Mouse (Mus musculus) large intestine, adult 2 months (tissue): ENCODE data around the gene Cacna1e. TPM values are rescaled to one million over a fixed set of nuclear protein-coding genes. Genes with fewer than 3 reads are reported as not detected.

Source experiments
- DNase-seq: peaks from one replicate; pipeline ENCODE4 v3.0.0-alpha.2; 2012; ENCODE audit warnings: low read depth, low spot score
- WGBS: fragments of 180-500 bp; shearing (Covaris S2); methylation state at CpG from one replicate; pipeline ENCODE4 v1.1.7; 2018; 5-methylcytosine and 5-hydroxymethylcytosine counted together
- polyA plus RNA-seq: library from polyadenylated mRNA; depleted of rRNA; stranded (reverse); fragments of >200 nt; gene quantifications from 2 replicates; pipeline ENCODE4 v1.2.3, GENCODE M21; 2012

Gene Cacna1e
- polyA plus RNA-seq, 1 experiment: 0.82 TPM

GRCm38 (mm10) chr1:154663721-154664120 is 220.6 kb downstream of the Cacna1e start:
- no peak for DNase-seq

DNA sequence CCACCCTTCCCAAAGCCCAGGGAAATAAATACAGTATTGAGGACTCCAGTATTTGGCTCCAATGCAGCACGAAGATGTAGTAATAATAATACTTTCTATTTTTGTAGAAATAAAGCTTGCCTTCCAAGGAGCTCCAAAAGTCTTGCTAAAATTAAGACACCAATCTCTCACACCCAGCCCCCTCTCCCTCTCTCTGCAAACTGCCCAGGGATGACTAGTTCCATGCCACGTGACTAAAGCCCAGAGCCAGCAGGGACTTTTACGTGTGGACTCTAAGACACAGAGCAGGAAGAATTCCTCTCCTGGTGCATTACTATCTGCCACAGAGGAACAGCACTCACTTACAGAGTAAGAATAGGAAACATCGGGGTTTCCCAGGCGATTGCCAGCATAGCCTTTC is 222.3 kb downstream of the Cacna1e start:
- no peak for DNase-seq
- WGBS: 65% methylated on average over 5 of the region's 5 CpGs

- no peak for DNase-seq
- WGBS: 65% methylated on average over 7 of the region's 7 CpGs
These were observed 223.0 kb downstream of the Cacna1e start for GRCm38 (mm10) chr1:154661221-154661864.

DNA sequence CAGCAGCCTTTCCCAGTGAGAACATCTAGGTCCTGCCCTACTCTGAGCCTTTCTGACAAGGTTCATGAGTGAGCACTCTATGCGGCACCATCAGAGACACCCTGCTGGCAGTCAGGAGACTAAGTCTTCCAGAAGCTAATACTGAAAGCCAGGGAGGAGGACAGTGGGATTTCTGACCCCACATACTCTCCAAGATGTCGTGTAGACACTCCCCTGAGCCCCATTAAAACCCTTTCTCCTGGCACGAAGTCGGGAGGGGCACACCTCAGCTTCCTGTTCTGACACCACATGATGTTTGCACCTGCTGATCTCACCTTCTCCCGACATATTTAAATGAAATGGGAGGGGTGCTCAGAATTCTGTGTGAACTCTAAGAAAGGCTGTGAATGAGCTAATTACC is 226.9 kb downstream of the Cacna1e start:
- no peak for DNase-seq
- WGBS: 30% methylated on average over 5 of the region's 5 CpGs

DNA sequence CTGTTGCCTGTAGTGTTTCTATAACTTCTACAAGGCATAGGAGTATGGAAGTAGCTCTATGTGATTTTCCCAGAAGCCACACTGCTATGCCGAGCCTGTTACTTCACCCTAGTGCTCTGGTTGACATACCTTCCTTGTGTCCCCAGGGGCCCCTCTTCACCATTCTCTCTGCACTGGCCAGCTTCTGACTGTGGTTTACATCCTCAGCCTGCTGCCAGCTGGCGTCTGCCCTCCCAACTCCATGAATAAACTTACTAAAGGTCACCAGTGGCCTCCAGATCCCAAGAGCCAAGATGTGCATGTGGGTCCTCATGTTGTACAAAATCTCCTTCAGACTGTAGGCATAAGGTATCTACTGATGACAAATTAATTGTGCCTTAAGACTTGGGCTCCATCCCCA is 230.3 kb downstream of the Cacna1e start:
- no peak for DNase-seq

GRCm38 (mm10) chr1:154646156-154646950 is 237.9 kb downstream of the Cacna1e start:
- 91% methylated on average over 6 of the region's 6 CpGs for WGBS
- DNase-seq: no peak

More for the DNA sequence above, 230.3 kb downstream of the Cacna1e start:
- 63% methylated on average over 2 of the region's 2 CpGs for WGBS

GRCm38 (mm10) chr1:154637821-154638220 is 246.5 kb downstream of the Cacna1e start:
- WGBS: 73% methylated on average over 4 of the region's 4 CpGs
- DNase-seq: no peak

DNA sequence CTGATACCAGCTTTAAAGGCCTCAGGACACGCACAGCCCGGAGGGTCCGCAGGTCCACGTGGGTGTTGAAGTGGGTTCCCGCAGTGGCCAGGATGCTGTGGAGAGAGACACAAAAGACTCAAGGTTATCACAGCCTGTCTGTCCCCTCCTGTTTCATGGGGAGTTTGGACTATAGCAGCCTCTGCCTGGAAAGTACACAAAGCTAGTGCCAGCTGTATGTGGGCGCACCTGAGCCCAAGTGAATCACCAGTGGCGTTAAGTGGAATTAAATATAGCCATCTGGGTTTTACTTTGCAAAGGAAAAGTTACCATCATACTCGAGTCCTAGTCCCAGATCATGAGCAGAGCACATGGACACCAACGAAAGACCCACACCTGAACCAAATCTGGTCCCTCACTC is 248.5 kb downstream of the Cacna1e start:
- WGBS: 70% methylated on average over 9 of the region's 9 CpGs
- DNase-seq: no peak

- WGBS: 57% methylated on average over 2 of the region's 2 CpGs
- no peak for DNase-seq
These were observed 251.4 kb downstream of the Cacna1e start for GRCm38 (mm10) chr1:154632886-154633285.

DNA sequence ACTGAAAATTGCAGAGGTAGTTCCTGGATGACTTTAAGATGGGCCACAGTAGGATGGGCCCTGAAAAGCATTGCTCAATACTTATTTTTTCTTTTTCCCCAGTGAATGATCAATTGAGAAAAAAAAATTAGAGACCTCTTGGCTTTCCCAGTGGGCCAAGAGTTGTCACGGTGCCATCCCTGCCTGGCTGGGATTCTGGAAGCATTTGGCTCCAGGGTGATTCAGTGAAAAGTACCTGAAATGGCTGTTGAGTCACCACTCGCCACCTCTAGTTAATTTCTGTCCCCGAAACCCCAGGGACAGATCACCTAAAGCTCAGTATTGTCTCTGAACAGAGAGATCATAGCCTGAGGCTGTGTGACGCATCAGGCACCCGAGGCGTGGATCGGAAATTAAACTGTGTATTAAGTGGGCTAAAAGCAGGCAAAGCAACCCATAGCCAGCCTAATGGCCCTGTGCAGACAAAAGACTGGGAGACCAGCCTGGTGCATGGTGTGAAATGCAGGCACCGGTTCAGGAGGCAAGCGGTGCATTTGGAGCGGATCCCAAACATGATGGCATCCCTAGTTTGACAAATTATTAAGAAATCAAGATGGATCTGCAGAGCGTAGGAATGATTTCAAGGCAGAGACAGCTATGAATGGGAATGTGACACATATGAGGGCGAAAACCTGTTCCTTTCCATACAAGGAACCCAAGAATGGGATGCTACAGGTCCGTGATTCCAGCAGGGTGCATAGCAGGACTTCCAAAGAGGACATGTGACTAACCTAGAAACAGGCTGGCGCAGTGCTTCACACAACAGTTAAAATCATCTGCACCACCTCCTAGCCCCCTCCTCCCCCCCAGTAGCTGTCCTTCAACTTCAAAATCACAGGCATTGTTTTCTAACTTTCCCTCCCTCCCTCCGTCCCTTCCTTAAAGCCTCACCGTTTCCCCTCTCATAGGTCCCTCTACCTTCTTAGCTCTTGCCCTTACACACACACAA is 261.3 kb downstream of the Cacna1e start:
- no peak for DNase-seq
- 86% methylated on average over 16 of the region's 16 CpGs for WGBS

- DNase-seq: no peak
- WGBS: 55% methylated on average over 7 of the region's 7 CpGs
These were observed 266.4 kb downstream of the Cacna1e start for GRCm38 (mm10) chr1:154617743-154618455.

GRCm38 (mm10) chr1:154615759-154616158 is 268.5 kb downstream of the Cacna1e start:
- DNase-seq: no peak
- 67% methylated on average over 7 of the region's 7 CpGs for WGBS

DNA sequence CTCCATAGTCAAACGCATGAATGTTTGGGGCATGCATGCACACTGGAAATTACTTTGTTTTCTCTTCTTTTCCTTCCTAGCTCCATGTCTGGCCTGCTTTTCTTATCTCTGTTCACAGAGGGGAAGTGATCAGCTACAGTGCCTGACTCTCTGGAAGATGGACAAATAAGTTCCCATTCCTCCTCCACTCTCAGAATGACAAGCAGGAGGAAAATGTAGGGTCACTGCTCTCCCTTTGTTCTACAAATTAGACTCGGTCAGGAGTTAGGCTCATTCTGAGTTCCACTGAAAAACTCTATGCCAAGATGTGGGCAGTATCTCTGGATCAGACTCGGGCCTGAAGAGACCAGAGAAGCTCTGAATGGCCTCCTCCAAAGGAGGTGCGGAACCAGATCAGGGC is 275.8 kb downstream of the Cacna1e start:
- DNase-seq: no peak

DNA sequence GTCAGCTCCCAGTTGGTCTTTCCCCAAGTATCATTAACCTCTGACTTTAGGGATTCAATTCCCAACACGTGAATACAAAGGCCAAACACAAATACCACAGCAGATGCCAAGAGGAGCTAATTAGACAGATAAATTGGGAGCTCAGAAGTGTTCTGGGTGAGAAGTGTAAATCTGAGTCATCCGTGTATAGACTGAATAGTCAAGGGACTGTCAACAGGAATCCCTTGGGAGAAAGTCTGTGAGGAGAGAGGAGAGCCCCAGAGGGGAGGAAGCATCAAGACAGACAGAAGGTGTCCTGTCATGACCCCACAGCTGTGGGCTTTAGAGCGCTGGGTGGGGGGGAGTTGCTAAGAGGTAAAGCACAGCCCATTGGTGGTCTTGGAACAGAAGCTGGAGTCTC is 276.9 kb downstream of the Cacna1e start:
- WGBS: 61% methylated on average over 3 of the region's 3 CpGs
- DNase-seq: no peak

More for the DNA sequence above, 275.8 kb downstream of the Cacna1e start:
- WGBS: 58% methylated on average over 4 of the region's 4 CpGs

- 77% methylated on average over 2 of the region's 2 CpGs for WGBS
- no peak for DNase-seq
These were observed 278.7 kb downstream of the Cacna1e start for GRCm38 (mm10) chr1:154605601-154606000.

DNA sequence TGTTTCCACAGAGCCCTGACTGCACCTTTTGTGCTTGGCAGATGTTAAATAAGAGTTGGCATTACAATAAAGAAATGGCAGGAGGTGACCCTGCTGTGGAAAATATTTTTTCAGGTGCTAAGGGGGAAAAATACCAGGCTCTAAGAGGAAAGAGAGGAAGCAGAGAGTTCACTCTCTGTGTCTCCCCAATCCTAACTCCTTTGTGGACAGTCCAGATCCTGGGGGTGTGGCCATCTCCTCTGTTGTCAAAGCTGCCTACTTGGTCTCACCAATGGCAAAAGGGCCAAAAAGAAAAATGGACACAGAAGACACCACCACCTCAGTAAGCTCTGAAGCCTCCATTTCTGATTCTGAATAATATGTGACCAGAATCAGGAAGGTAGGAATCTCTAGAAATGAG is 280.5 kb downstream of the Cacna1e start:
- DNase-seq: no peak

DNA sequence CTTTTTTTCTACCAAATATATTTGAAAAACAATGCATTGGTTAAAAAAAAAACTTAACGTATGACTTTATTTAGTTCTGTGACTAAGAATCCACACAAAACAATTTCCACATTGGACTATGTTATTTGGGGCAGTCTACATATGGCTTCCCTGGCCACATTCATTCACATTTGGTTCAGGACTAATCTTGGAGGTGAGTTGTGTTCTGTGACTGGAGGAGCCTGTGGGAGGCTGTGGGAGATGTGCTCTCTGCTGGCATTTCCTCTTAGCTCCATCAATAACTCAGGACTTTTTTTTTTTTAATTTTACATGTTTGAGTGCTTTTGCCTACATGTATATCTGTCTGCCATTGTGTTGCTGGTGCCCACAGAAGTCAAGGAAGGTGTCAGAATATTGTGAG is 281.8 kb downstream of the Cacna1e start:
- DNase-seq: no peak

DNA sequence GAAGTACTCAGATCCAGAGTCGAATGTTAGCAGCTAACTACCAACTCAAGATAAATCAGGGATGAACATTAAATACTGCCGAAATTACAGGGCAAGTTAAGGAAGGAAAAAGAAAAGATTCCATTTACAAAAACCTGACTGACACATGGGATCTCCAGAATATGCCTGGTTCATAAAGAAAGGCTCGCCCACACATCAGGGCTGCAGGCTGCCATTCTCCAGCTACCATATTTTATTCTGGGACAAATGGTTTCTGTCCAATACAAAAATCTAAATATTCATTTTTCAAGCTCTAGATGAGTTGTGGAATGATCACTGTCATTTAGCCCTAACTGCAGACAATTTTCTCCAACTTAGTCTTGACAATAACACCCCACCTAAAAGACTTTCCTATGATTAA is 301.8 kb downstream of the Cacna1e start:
- no peak for DNase-seq
- WGBS: 78% methylated on average over 3 of the region's 3 CpGs

More for the DNA sequence above, 281.8 kb downstream of the Cacna1e start:
- 93% methylated on average over 1 of the region's 1 CpGs for WGBS

GRCm38 (mm10) chr1:154579929-154580328 is 304.4 kb downstream of the Cacna1e start:
- DNase-seq: no peak
- WGBS: 58% methylated on average over 2 of the region's 2 CpGs
